Comparison of ENCODE assay signal across 16 mouse cellular contexts in genomic region chr13:11709708-11710471, GRCm38 (mm10).
DNase-seq lines count a peak whose midpoint lies in the region; ATAC-seq lines count a peak whose summit lies in the region.
"Had no signal": no experiment of that assay in that cellular context is flagged by ENCODE, and none has a peak within 500 bp of the region (broad histone marks: within the 10 kb centered on the region; RNA-seq: fewer than 3 reads in every experiment).

No protein-coding gene starts in this region.

- no peaks in the 10 kb centered on the region for H3K4me1 ChIP-seq in hindbrain, embryonic 13.5 days (replicated peaks)
- H3K4me1 ChIP-seq in hindbrain, embryonic 12.5 days, result no peaks in the 10 kb centered on the region
- H3K4me1 ChIP-seq in neural tube, embryonic 14.5 days (ENCODE audit: control insufficient read depth, insufficient read depth, low read length), result no peaks in the 10 kb centered on the region
- H3K4me1 ChIP-seq: stomach, embryonic 15.5 days had no signal

- H3K4me3 ChIP-seq in hindbrain, embryonic 13.5 days, result no peak overlapping the region
- no peak overlapping the region for H3K4me3 ChIP-seq in hindbrain, embryonic 12.5 days
- H3K4me3 ChIP-seq in neural tube, embryonic 14.5 days (ENCODE audit: low read depth, low read length), result no peak overlapping the region
- H3K4me3 ChIP-seq: heart, embryonic 12.5 days; stomach, embryonic 15.5 days had no signal

- WGBS in hindbrain, embryonic 13.5 days, result 85% methylated on average over 7 of the region's 7 CpGs
- 85% methylated on average over 7 of the region's 7 CpGs for WGBS in hindbrain, embryonic 12.5 days
- WGBS in neural tube, embryonic 14.5 days, result 87% methylated on average over 7 of the region's 7 CpGs

- no peak for DNase-seq in neural tube, embryonic 10.5 days (ENCODE audit: extremely low spot score, low spot score)
- peak; percentile 60 for DNase-seq in cerebellum, adult 9-10 months
- DNase-seq in yolk sac, embryonic 10.5 days (ENCODE audit: low spot score), result no peak
- no peak for DNase-seq in layer of hippocampus, postnatal 14 days (ENCODE audit: low spot score in 2 of 2)
- DNase-seq: embryo, embryonic 11 days; kidney, postnatal 25 days; liver; right cerebral cortex, postnatal 4 days; thymus, postnatal 36 days had no signal

- H3K4me2 ChIP-seq in hindbrain, embryonic 13.5 days, result no peak overlapping the region
- H3K4me2 ChIP-seq in hindbrain, embryonic 12.5 days (replicated peaks), result no peak overlapping the region
- H3K4me2 ChIP-seq in neural tube, embryonic 14.5 days (ENCODE audit: low read depth, low read length), result no peak overlapping the region
- H3K4me2 ChIP-seq: heart, embryonic 12.5 days; stomach, embryonic 15.5 days had no signal

- no peak overlapping the region for H3K9ac ChIP-seq in hindbrain, embryonic 13.5 days
- no peak overlapping the region for H3K9ac ChIP-seq in hindbrain, embryonic 12.5 days
- H3K9ac ChIP-seq in neural tube, embryonic 14.5 days (replicated peaks; ENCODE audit: low read depth, low read length), result no peak overlapping the region
- H3K9ac ChIP-seq: heart, embryonic 12.5 days; stomach, embryonic 15.5 days had no signal

- 0 out of 2 replicates have a peak, but pooled peaks cover 2% of the 10 kb centered on the region for H3K36me3 ChIP-seq in hindbrain, embryonic 13.5 days
- no peaks in the 10 kb centered on the region for H3K36me3 ChIP-seq in hindbrain, embryonic 12.5 days
- H3K36me3 ChIP-seq in neural tube, embryonic 14.5 days (ENCODE audit: control insufficient read depth, insufficient read depth, low read length), result no peaks in the 10 kb centered on the region
- H3K36me3 ChIP-seq: stomach, embryonic 15.5 days had no signal

- peak; percentile 28; the same call in 1 of the 2 replicates for ATAC-seq in hindbrain, embryonic 13.5 days (ENCODE audit: low FRiP score)
- ATAC-seq in hindbrain, embryonic 12.5 days (ENCODE audit: low FRiP score), result no peak
- peak; percentile 49; the same call in 1 of the 2 replicates for ATAC-seq in neural tube, embryonic 14.5 days (ENCODE audit: low read depth)
- ATAC-seq: intestine, embryonic 16.5 days had no signal

- no peaks in the 10 kb centered on the region for H3K9me3 ChIP-seq in hindbrain, embryonic 13.5 days
- no peaks in the 10 kb centered on the region for H3K9me3 ChIP-seq in hindbrain, embryonic 12.5 days (replicated peaks)
- no peaks in the 10 kb centered on the region for H3K9me3 ChIP-seq in neural tube, embryonic 14.5 days (ENCODE audit: control insufficient read depth, low read length)
- H3K9me3 ChIP-seq: heart, embryonic 12.5 days; stomach, embryonic 15.5 days had no signal

- H3K27me3 ChIP-seq in hindbrain, embryonic 13.5 days, result no peaks in the 10 kb centered on the region
- H3K27me3 ChIP-seq in hindbrain, embryonic 12.5 days, result no peaks in the 10 kb centered on the region
- H3K27me3 ChIP-seq in neural tube, embryonic 14.5 days (ENCODE audit: control insufficient read depth, insufficient read depth, low read length), result no peaks in the 10 kb centered on the region
- H3K27me3 ChIP-seq: heart, embryonic 12.5 days; stomach, embryonic 15.5 days had no signal

- no peak overlapping the region for H3K27ac ChIP-seq in hindbrain, embryonic 13.5 days
- no peak overlapping the region for H3K27ac ChIP-seq in hindbrain, embryonic 12.5 days
- no peak overlapping the region for H3K27ac ChIP-seq in neural tube, embryonic 14.5 days (ENCODE audit: low read depth, low read length)
- H3K27ac ChIP-seq: macrophage; stomach, embryonic 15.5 days had no signal
